Mouse (Mus musculus) embryonic facial prominence, embryonic 11.5 days (tissue): ENCODE data around the gene Dydc2. TPM values are rescaled to one million over a fixed set of nuclear protein-coding genes. Genes with fewer than 3 reads are reported as not detected.

ENCODE experiments used
- ATAC-seq: fragments of 200-750 bp; cut with Nextera tagmentation; replicated peaks from 2 replicates; pipeline ENCODE4 v1.8.0; 2017; ENCODE audit warnings: low read depth; ENCODE audit not compliant: insufficient number of reproducible peaks, low FRiP score, low TSS enrichment
- DNase-seq: peaks from one replicate; pipeline ENCODE4 v3.0.0-alpha.2; 2015; ENCODE audit warnings: low spot score
- H3K27ac ChIP-seq: fragments of 300-500 bp; sonication (generic); replicated peaks from 2 replicates; pipeline ENCODE4 v1.5.1; 2014; ENCODE audit warnings: mild to moderate bottlenecking, low read depth, low read length, control low read depth
- H3K27me3 ChIP-seq: fragments of 300-500 bp; sonication (generic); 2 replicates; pipeline ENCODE4 v1.6.1; 2014; ENCODE audit warnings: mild to moderate bottlenecking, low read length, moderate library complexity, mixed read lengths; ENCODE audit not compliant: control insufficient read depth, insufficient read depth
- H3K36me3 ChIP-seq: fragments of 300-500 bp; sonication (generic); replicated peaks from 2 replicates; pipeline ENCODE4 v1.6.1; 2014; ENCODE audit warnings: low read depth, mild to moderate bottlenecking, low read length, moderate library complexity, mixed read lengths; ENCODE audit not compliant: control insufficient read depth, insufficient read depth
- H3K4me1 ChIP-seq: fragments of 300-500 bp; sonication (generic); 2 replicates; pipeline ENCODE4 v1.6.1; 2014; ENCODE audit warnings: low read length, mixed read lengths; ENCODE audit not compliant: control insufficient read depth, insufficient read depth
- H3K4me2 ChIP-seq: fragments of 300-500 bp; sonication (generic); 2 replicates; pipeline ENCODE4 v1.6.1; 2014; ENCODE audit warnings: low read depth, mild to moderate bottlenecking, control low read depth, low read length, moderate library complexity
- H3K4me3 ChIP-seq: fragments of 300-500 bp; sonication (generic); 2 replicates; pipeline ENCODE4 v1.5.1; 2014; ENCODE audit warnings: low read depth, low read length, control low read depth
- H3K9ac ChIP-seq: fragments of 300-500 bp; sonication (generic); replicated peaks from 2 replicates; pipeline ENCODE4 v1.6.1; 2014; ENCODE audit warnings: mild to moderate bottlenecking, control low read depth, low read length
- H3K9me3 ChIP-seq: fragments of 300-500 bp; sonication (generic); replicated peaks from 2 replicates; pipeline ENCODE4 v1.6.1; 2016; ENCODE audit warnings: mild to moderate bottlenecking, low read length, inconsistent platforms, mixed read lengths; ENCODE audit not compliant: control insufficient read depth
- WGBS: fragments of 180-500 bp; shearing (Covaris S2); extraction: QIAGEN DNeasy Blood & Tissue Kit; methylation state at CpG from one replicate; pipeline ENCODE4 v1.1.7; 2014; 5-methylcytosine and 5-hydroxymethylcytosine counted together
- polyA plus RNA-seq: library from polyadenylated mRNA; unstranded; fragments of >200 nt; fragmentation: Nextera tagmentation; extraction: Ambion mirVana; gene quantifications from 2 replicates; pipeline ENCODE4 v1.2.1, GENCODE M21; 2014

The Dydc2 gene
- not detected in 2 replicates for polyA plus RNA-seq

- ATAC-seq: no peak
- H3K4me2 ChIP-seq: no peak within 1 kb of the TSS
- no peak for DNase-seq
- no peak within 1 kb of the TSS for H3K27ac ChIP-seq
- H3K4me3 ChIP-seq: no peak within 1 kb of the TSS
- no peaks in the 10 kb centered on the region for H3K27me3 ChIP-seq
- no peak within 1 kb of the TSS for H3K9ac ChIP-seq
- no peaks in the 10 kb centered on the region for H3K9me3 ChIP-seq
- H3K36me3 ChIP-seq: no peaks in the 10 kb centered on the region
- H3K4me1 ChIP-seq: no peaks in the 10 kb centered on the region
Measured at GRCm38 (mm10) chr14:41069108-41069507, at the start of gene Dydc2. Dydc2 (minus strand) TSS chr14:41069208.

GRCm38 (mm10) chr14:41116271-41116670 is 47.3 kb upstream of the Dydc2 start:
- Histone ChIP-seq H3K27ac (no peak overlapping the region), H3K4me2 (no peak overlapping the region), H3K4me3 (no peak overlapping the region), H3K4me1 (no peaks in the 10 kb centered on the region), H3K9me3 (no peaks in the 10 kb centered on the region), H3K27me3 (no peaks in the 10 kb centered on the region), H3K9ac (no peak overlapping the region), H3K36me3 (no peaks in the 10 kb centered on the region)
- ATAC-seq (no peak), DNase-seq (no peak)
- 86% methylated on average over 3 of the region's 3 CpGs for WGBS

- ATAC-seq: no peak
- H3K4me2 ChIP-seq: no peak overlapping the region
- no peaks in the 10 kb centered on the region for H3K9me3 ChIP-seq
- H3K27ac ChIP-seq: no peak overlapping the region
- no peak overlapping the region for H3K9ac ChIP-seq
- DNase-seq: no peak
- H3K27me3 ChIP-seq: no peaks in the 10 kb centered on the region
- H3K4me1 ChIP-seq: no peaks in the 10 kb centered on the region
- H3K4me3 ChIP-seq: no peak overlapping the region
- WGBS: 79% methylated on average over 4 of the region's 4 CpGs
- H3K36me3 ChIP-seq: no peaks in the 10 kb centered on the region
Measured at GRCm38 (mm10) chr14:41112944-41113343, 43.9 kb upstream of the Dydc2 start.

GRCm38 (mm10) chr14:41111031-41111668 is 42.1 kb upstream of the Dydc2 start:
- H3K9ac ChIP-seq: no peak overlapping the region
- no peak for DNase-seq
- WGBS: 88% methylated on average over 7 of the region's 7 CpGs
- no peaks in the 10 kb centered on the region for H3K9me3 ChIP-seq
- ATAC-seq: no peak
- H3K27ac ChIP-seq: no peak overlapping the region
- H3K4me3 ChIP-seq: no peak overlapping the region
- H3K4me1 ChIP-seq: no peaks in the 10 kb centered on the region
- no peak overlapping the region for H3K4me2 ChIP-seq
- no peaks in the 10 kb centered on the region for H3K36me3 ChIP-seq
- H3K27me3 ChIP-seq: no peaks in the 10 kb centered on the region

GRCm38 (mm10) chr14:41104853-41105444 is 35.9 kb upstream of the Dydc2 start, which contains the start of gene Mat1a:
Mat1a (plus strand) TSS chr14:41105035.
- no peak within 1 kb of the TSS for H3K9ac ChIP-seq
- DNase-seq (no peak), ATAC-seq (no peak)
- H3K4me1 ChIP-seq: no peaks in the 10 kb centered on the region
- WGBS: 74% methylated on average over 10 of the region's 10 CpGs
- H3K27ac ChIP-seq: no peak within 1 kb of the TSS
- H3K36me3 ChIP-seq: no peaks in the 10 kb centered on the region
- no peak within 1 kb of the TSS for H3K4me2 ChIP-seq
- no peaks in the 10 kb centered on the region for H3K9me3 ChIP-seq
- no peak within 1 kb of the TSS for H3K4me3 ChIP-seq
- no peaks in the 10 kb centered on the region for H3K27me3 ChIP-seq

- 84% methylated on average over 2 of the region's 2 CpGs for WGBS
- H3K9me3 ChIP-seq: no peaks in the 10 kb centered on the region
- no peak for ATAC-seq
- no peak overlapping the region for H3K9ac ChIP-seq
- H3K4me3 ChIP-seq: no peak overlapping the region
- H3K27me3 ChIP-seq: no peaks in the 10 kb centered on the region
- H3K4me1 ChIP-seq: no peaks in the 10 kb centered on the region
- no peak for DNase-seq
- no peaks in the 10 kb centered on the region for H3K36me3 ChIP-seq
- no peak overlapping the region for H3K4me2 ChIP-seq
- no peak overlapping the region for H3K27ac ChIP-seq
Measured at GRCm38 (mm10) chr14:41102269-41102668, 33.3 kb upstream of the Dydc2 start.

- 85% methylated on average over 5 of the region's 5 CpGs for WGBS
- no peaks in the 10 kb centered on the region for H3K9me3 ChIP-seq
- H3K4me1 ChIP-seq: no peaks in the 10 kb centered on the region
- H3K4me3 ChIP-seq: no peak overlapping the region
- no peak for ATAC-seq
- no peak overlapping the region for H3K4me2 ChIP-seq
- no peaks in the 10 kb centered on the region for H3K36me3 ChIP-seq
- no peak overlapping the region for H3K27ac ChIP-seq
- DNase-seq: no peak
- no peak overlapping the region for H3K9ac ChIP-seq
- no peaks in the 10 kb centered on the region for H3K27me3 ChIP-seq
Measured at GRCm38 (mm10) chr14:41101242-41101641, 32.2 kb upstream of the Dydc2 start.

GRCm38 (mm10) chr14:41100712-41101111 is 31.7 kb upstream of the Dydc2 start:
- Histone ChIP-seq H3K9me3 (no peaks in the 10 kb centered on the region), H3K9ac (no peak overlapping the region), H3K27ac (no peak overlapping the region), H3K4me1 (no peaks in the 10 kb centered on the region), H3K36me3 (no peaks in the 10 kb centered on the region), H3K27me3 (no peaks in the 10 kb centered on the region), H3K4me2 (no peak overlapping the region), H3K4me3 (no peak overlapping the region)
- ATAC-seq: no peak
- WGBS: 79% methylated on average over 3 of the region's 3 CpGs
- DNase-seq: no peak
